Mouse (Mus musculus): ENCODE results near the gene Asl. TPM values are rescaled to one million over a fixed set of nuclear protein-coding genes. Genes with fewer than 3 reads are reported as not detected.
"Not testable (repeated sequence)": the region's sequence is repeated elsewhere in the genome, so short reads cannot be mapped to it uniquely, and the experiment has no call there.

The Asl gene
- polyA plus RNA-seq, 1 experiment from 2014 or later, result 37.8 TPM

DNA sequence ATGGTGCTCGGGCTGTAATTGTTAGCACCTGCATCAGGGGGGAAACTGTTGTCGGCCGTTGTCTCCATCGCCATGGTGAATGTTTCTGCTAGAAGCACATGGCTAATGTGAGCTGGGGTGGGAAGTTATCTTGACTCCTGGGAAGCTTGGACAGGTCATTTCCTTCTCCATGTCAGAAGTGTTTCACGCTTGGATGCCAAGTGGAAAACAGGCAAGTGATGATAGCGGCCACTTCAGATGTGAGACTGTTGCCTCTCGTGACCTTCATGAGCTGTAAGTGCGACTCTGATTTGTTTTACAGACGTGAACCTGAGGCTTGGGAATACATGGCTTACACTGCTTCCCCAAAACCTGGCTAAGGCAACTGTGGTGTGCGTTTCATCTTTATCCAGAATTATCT is 17.5 kb upstream of the Asl start:
- DNase-seq (ENCODE audit: low spot score), result no peak

DNA sequence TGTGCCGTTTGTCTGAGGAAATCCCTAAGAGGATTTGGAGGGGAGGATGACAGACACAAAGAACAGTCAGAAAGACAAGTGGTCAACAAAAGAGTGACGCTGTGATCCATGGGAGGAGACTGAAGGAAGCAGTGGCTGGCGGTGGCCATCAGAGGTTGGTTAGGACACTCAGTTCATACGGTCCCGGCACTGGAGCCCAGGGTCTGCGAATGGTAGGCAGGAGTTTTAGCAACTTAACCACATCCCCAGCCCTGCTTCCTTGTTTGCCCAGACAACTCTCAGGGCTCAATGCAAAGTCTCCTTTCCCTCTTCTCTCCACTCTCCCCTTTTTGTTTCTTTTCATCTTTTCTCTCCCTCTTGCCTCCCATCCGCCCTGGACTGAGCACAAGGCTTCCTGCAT is 17.1 kb upstream of the Asl start:
- DNase-seq (ENCODE audit: low spot score), result no peak

DNA sequence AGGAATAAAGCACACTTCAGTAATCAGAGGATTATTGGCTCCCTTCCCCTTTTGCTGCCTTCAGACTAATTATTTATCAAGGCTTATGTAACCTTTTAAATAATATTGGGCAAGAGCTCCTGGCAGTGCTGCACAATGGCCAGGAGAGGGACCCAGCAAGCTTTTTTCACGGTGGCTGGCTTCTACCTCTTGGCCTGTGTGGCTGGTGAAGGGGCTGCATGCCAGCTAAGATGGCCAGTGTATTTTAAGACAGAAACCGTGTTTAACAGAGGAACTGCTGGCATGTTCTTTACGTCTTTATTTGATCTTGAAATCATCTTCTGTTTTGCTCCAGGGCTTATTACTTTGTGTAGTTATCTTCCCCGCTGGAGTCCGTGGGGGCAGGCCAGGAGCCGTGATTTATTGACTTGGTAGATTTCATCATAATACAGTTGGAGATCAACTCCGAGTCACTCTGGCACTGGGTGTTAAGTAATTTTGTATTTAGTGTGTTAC is 15.2 kb upstream of the Asl start:
- DNase-seq (ENCODE audit: low spot score), result no peak

DNA sequence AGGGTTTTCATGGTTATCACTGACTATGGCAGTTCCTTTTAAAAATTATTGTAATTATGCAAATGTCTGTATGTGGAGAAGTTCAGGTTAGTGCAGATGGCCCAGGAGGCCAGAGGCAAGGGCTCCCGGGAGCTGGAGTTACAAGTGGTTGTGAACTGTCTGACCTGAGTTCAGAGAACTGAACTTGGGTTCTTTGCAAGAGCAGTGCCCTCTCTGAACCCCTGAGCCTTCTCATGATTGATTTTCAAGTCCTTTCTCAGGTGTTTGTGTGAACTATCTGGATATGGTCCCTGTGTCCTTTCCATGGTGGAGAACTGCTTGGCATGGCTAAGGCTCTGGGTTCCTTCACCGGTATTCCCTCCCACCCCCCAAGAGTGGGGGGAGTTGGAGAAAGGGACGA is 14.7 kb upstream of the Asl start:
- DNase-seq (ENCODE audit: low spot score), result no peak

DNA sequence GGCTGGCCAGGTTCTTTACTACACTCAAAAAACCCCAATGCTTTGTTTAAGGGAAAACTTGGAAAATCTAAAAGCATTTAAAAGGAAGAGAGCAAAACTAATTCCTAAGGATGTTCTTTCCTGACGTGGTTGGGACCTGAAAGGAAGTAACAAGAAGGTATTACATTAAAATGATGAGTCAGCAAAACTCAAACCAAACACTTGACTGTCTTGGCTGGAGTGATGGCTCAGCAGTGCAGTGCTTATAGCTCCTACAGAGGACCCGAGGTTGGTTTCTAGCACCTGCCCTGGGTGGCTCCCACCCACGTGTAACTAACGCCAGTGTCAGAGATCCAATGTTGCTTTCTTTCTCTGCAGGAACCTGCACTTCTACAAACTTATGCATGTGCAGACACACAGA is 12.2 kb upstream of the Asl start:
- no peak for DNase-seq (ENCODE audit: low spot score)

DNA sequence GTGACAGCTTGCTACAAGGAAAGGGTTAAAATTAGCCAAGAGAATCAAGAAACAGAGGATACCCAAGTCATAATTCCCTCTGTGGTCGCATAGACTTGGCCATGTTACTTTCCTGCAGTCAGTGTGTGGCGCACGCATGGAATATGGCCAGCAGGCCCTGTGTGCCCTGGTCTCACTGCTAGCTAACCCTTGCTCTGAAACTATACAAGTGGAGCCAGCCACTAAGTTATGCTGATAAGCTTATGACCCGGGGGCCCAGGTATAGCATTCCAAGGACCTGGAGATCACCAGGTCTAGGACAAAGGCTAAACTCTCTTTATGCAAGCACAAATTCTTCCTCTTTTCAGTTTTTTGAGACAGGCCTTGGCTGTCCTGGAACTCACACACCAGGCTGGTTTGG is 11.8 kb upstream of the Asl start:
- no peak for DNase-seq (ENCODE audit: low spot score)

DNA sequence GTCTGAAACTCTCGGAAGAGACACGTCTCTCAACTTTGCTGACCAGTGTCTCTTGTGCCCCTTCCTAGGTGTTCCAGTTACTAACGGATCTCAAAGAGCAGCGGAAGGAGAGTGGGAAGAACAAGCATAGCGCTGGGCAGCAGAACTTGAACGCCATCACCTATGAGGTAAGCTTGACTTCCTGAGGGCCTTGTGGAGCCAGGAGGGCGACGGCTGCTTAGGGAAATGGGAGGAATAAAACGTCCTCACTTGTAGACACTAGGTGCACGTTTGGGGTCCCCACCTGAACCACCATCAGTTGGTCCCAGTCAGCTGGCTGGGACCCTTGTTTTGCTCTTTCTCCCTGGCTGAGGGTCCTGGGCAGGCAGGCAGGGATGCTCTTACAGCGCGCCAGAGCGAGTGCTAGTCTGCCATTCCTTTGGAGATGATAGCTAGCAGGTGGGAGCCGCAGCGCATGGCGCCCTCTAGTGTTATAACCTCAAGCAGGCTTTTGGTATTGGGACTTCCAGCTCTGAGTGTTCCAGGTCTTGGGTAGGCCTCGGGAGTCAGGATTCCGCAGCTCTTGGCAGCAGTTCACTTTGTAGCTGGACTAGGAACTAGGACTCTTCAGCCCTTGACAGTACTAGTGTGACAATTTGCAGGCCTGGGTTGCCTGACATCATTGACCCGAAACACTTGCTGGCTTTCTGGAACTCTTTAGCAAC is 8.9 kb upstream of the Asl start:
- DNase-seq (ENCODE audit: low spot score), result peak; percentile 52

DNA sequence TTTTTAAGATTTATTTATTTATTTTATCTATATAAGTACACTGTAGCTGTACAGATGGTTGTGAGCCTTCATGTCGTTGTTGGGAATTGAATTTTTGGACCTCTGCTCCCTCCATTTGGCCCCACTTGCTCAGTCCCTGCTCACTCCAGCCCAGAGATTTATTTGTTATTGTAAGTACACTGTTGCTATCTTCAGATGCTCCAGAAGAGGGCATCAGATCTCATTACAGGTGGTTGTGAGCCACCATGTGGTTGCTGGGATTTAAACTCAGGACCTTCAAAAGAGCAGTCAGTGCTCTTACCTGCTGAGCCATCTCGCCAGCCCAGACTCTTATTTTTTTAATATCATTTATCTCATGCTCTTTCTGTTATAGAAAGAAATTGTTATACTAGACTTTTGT is 7.3 kb upstream of the Asl start:
- not testable (repeated sequence) for DNase-seq (ENCODE audit: low spot score)

DNA sequence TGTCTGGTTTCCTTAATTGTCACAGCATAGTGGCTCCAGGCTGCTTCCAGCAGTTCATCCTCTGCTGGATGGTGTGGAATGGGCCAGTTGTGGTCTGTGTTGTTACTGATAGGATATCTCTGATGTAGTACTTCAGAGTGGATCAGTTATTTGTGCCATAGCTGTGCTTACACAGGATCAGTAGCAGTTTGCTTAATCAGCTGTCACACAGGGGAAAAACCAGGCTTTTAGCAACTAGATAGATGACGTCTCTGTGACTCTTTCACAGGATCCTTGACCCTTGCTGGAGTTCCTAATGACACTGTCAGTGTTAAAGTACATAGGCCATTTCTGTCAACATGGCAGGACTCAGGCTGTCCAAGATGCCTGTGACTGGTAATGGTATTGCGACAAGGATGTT is 4.8 kb upstream of the Asl start:
- no peak for DNase-seq (ENCODE audit: low spot score)

DNA sequence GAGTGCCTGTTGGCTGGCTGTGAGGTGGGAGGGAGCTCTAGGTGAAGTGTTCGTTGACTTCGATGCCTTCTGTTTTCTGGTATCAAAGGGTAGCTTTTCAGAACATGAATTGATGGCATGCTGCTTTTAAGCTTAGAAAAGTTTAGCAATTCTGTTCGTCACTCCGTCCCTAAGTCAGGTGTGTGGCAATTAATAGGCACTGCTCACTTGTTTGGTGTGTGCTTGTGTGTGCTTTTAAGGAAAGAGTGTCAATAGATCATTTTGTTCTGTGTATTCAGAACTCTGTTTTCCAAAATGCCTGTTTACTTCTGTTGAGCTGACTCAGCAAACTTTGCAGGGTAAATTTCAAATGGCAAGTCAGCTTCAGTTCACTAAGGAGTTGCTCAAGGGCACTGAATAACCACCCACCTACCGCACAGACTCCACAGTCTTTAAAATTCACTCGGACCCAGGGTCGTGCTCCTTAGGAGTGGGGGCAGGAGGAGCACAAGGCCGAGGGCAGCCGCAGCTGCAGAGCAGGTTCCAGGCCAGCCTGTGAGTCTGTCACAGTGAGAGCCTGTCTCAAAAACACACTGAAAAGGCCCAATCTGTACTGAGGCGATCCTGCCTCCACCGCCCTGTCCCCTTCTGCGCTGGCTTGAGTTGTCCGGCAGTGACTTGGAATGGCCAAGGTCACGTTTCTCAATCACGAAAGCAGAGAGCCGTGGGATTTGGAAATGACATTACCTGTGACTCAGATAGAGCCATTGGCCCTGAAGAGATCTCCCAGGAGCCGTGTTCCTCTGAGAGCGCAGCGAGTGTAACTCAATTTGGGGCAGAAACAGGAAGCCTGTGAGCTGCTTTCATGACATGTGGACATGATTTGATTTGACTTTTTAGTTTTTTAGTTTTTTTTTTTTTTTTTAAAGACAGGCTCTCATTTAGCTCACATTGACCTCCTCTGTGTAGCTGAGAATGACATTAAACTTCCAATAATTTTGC is 2.7 kb upstream of the Asl start:
- DNase-seq (ENCODE audit: low spot score), result no peak

DNA sequence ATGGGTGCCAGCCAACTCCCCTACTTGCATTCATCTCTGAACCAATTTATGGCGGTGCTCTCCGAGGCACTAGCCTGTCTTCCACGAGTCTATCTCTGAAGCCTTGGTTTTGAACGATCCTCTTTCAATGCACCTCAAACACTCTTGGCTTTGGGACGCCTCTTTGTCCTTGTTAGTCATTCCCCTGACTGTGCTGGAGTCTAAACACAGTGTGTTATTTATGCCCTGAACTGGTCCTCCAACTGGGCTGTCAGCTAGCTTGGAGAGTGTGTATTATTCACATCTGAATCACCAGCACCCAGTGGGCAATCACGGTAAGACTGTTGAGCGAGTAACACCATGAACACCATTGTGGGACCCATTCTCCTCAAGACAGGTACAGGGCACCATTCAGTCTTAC is 1.4 kb downstream of the Asl start:
- DNase-seq (ENCODE audit: low spot score), result no peak

DNA sequence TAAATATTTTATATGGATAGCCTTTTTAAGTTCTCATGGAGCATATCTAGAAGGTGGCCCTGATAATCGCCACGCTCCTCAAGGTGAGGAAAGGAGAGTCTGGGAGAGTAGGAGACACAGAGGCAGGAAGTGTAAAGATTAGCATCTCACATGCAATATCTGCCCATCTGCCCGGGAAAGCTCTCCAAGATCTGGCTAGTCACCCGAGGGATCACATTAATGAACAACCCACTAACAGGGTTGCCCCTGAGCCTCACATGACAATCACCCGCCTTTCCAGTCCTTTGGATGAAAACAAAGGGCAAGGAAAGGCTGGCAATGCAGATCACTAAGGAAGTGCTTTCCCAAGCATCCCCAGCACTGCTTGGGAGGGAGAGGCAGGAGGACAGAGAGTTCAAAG is 1.9 kb downstream of the Asl start:
- DNase-seq (ENCODE audit: low spot score), result no peak

DNA sequence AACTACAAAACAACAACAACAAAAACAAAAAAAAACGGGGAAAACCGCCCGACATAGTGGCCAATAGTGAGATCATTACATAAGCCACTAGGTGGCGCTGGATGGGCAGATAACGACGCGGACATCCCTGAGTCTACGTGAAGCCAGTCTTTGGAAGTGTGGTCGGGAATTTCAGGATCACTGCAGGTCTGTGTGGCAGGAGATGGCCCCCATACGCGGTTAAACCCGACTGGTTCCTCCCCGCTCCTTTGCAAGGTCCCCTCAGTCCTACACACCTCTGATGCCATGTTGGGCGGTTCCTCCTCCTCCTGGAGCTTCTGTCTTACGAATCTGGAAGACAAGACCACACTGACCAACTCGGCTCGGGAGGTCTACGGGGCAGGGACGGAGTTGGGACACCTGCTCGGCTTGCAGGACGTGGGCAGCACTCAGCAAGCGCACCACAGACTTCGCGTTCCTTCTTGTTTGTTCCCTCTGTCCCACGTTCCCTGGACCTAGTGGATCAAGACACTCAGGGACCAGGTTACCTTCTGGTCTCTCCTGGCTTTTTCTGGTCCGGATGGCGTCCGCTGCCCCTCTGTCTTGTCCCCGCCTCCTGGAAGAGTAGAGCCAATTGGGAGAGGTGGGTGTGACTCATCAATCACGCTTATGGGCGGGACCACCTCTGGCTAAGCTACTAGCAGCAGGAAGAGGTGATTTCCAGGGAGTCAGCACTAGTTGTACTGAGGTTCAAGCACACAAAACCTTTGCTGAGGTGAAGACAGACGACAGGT is 5.1 kb downstream of the Asl start:
- peak; percentile 77 for DNase-seq (ENCODE audit: low spot score)

DNA sequence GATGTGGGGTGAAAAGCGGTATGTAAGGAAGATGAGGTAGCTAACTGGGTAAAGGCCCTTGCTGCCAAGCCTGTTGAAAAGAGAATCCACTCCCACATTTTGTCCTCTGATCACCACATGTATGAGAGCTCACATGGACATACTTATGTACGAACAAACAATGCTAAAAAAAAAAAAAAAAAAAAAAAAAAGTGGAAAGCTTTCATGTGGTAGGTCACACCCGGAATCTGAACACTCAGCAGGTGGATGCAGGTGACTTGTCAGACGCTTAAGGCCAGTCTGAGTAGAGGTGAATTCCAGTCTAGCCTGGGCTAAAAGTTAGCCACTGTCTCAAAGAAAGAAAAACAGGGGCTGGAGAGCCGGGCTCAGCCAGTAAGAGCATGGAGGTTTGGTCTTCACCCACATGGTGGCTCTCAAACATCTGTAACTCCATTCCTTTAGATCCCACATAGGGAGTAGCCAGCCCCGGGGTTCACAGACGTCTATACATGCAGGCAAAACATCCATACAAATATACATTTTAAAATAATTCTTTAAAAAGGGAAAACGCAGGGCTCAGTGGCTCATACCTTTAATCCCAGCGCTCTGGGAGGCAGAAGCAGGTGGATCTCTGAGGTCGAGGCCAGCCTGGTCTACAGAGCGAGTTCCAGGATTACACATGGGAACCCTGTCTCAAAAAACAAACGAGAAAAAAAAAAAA is 5.8 kb downstream of the Asl start:
- DNase-seq (ENCODE audit: low spot score), result no peak

DNA sequence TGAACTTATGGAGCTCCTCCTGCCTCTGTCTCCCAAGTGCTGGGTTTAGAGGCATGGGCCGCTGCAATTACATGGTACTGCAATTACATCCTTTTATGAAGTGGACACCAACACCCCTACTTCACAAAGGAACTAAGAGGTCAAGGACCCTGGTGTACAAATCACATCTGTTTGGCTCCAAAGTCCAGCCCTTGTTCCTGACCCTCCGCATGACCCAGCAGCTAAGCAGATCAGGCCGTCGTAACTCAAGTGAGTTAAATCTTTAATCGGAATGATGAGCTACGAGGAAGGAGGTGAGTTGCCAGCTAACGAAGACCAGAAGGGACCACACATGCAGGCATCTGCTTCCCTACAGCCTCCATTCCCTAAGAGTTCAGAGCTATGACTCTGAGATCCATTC is 6.7 kb downstream of the Asl start:
- no peak for DNase-seq (ENCODE audit: low spot score)

DNA sequence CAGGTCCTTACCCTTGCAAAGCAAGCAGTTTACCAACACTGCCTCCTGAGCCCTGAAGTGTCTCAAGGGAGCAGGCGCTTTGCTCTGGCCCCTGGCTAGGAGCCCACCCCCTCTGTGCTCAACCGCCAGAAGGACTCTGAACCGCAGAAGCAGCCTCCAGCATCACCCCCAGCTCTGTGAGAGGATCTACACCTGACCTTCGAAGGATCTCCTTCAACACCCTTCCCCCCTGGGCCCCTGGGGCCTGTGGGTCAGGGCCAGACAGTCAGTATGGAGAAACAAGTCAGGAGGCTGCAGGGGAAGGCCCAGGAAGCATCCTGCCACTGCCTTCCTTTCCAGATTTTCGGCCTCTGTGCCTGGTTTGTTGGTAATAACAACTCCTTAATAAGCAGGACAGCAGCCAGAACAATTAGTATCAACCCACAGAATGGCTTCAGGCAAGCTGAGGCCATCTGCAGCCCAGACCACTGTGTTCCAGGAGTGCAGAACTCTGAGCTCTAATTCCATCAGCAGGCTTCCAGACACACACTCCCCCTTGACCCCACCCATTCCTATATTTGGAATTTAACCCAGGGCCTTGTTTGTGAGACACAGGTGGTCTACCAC is 7.6 kb downstream of the Asl start:
- no peak for DNase-seq (ENCODE audit: low spot score)

DNA sequence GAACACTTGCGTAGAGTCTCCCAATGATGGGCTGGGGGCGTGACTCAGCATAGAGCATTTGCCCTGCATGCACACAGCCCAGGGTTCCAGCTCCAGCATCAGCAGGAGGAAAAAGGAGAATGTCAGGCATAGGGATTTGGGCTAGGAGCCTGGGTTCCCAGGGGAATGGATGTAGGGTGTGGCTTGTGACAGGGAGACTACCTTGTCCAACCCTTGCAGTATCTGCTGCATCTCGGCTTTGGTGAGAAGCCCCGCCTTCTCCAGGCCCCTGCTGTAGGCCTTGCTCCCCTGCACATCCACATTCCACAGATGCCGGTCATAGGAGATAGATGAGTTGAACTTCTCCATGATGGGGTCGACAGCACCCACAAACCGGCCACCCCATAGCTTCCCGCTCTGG is 9.6 kb downstream of the Asl start:
- DNase-seq (ENCODE audit: low spot score), result no peak

DNA sequence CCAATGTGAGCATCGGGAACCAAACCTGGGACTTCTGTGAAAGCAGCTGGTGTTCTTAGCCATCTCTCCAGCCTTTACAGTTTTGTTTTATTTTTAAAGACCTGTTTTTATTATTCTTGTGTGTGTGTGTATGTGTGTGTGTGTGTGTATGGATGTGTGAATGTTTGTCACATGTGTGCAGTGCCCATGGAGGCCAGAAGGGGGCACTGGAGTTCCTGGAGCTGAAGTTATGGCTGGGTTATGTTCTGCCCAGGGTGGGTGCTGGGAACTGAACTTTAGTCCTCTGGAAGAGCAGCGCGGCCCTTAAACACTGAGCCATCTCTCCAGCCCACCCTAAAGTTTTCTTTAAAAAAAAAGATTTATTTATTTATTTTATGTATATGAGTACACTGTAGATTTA is 13.9 kb downstream of the Asl start:
- no peak for DNase-seq (ENCODE audit: low spot score)

DNA sequence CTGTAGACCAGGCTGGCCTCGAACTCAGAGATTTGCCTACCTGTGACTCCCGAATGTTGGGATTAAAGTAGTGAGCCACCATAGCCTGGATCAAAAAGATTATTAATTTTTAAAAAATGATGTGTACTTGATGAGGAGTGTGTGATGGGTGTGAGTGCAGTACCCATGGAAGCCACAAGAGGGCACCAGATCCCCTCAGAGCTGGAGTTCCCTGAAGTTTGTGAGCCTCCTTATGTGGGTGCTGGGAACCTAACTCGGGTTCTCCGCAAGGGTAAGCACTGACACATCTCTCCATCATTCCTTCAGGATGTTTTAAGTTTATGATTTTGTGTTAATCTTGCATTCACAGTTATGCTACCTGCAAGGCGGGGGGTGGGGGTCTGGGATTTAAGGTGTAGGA is 18.1 kb downstream of the Asl start:
- no peak for DNase-seq (ENCODE audit: low spot score)

DNA sequence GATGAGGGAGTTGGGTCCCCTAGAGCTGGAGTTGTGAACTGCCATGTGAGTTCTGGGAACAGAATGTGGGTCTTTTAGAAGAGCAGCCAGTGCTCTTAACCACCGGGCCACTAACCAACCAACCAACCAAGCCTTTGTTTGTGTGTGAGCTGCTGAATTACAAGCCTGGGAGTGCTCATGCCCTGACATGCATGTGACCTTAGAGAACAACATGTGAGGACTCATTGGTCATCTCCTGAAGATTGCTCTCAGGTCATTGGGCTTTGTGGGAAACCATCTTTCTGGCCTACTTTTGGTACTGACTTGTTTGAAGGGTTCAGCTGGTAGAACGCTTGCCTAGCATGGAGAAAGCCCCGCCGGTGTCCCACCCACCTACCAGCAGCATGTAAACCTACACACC is 19.3 kb downstream of the Asl start:
- DNase-seq (ENCODE audit: low spot score), result no peak

Measured in thymus, postnatal 0 days (tissue).